Mouse (Mus musculus) right cerebral cortex, postnatal 4 days (tissue): ENCODE data around the gene Nup88.
A peak's percentile ranks its signal among the peaks of the same experiment; 100 is the strongest.
"Not testable (repeated sequence)": the region's sequence is repeated elsewhere in the genome, so short reads cannot be mapped to it uniquely, and the experiment has no call there.

Experiments
- DNase-seq: peaks from one replicate; pipeline ENCODE4 v3.0.0-alpha.2; 2022

Gene Nup88

GRCm38 (mm10) chr11:70969271-70969794, 440 bp downstream of the Nup88 start:
- DNase-seq: no peak

- DNase-seq: no peak
Observed at GRCm38 (mm10) chr11:70964222-70964907, 5.4 kb downstream of the Nup88 start.

GRCm38 (mm10) chr11:70960786-70961554, 8.8 kb downstream of the Nup88 start:
- no peak for DNase-seq

GRCm38 (mm10) chr11:70954711-70955110, 15.1 kb downstream of the Nup88 start:
- DNase-seq: no peak

DNA sequence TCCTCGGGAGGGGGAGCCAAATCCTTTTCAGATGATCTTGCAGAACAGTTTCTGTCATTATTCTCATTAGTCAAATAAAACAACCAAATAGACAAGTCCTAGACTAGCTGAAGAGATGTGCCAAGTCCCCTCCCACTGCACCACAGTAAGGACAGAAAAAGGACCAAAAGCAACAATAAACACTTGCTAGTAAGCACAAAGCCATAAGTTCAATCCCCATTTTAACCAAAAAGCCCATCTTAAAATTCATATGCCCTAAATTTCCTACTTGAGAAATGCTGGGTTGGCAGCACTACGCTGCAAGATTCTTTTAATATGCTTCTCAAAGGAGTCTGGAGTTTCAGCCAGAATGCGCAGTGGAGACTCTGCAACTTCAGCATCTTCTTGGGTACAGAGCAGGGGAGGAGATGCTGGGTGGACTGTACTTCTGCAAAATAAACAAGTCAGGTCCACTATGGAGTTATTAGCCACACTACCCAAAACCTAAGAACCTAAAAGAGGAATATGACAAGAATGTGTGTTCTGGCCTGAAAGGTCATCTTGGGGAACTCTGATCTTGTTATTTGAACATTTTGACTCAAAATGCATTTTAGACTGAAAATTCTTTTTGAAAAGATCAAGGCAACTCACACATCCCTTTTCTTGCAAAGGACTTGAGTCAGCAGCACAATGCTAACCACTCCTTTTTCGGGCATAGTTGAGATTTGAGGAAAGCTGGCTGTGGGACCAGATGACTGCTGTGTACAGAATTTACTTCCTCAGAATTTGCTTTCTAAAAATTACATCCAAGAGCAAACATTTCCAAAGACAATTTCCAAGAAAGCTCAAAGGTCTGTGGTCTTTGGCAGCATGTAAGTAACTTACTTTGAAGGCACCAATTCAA, 24.6 kb downstream of the Nup88 start:
- DNase-seq: no peak

DNA sequence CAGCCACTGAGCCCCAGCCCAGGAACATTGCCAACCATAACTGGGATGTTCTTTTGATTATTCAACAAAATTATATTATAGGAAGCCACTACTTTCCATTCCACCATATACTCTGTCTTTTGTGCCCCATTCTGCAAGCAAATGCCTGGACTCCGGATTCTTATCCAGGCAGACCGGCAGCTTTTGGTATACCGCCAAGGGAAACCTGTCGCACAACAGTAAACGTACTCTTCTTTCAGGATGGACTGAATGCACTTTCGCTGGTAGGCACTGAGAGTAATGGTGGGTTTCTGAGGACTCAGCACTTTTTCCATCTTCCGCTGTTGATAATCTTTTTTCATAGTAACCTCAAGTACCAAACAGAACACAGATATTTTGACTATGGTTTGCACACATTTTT, 26.1 kb downstream of the Nup88 start:
- DNase-seq: peak; percentile 8

DNA sequence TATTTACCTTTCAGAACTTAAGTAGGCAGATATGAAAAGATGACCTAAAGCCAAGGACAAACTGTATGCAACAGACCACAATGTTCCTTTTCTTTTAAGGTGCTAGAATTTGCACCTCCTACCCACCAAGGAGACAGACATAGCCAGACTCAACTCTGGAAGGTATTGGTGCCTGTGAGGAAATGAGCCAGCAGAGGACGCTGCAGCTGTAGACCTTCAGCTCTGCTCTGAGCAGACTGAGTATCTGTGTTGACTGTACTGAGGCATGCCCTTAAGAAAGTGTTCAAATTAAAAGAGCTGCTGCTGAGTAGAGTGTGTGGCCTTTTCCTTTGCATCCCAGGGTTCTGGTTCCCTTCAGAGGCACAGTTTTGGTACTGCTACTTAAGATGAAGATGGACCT, 27.2 kb downstream of the Nup88 start:
- DNase-seq: no peak

GRCm38 (mm10) chr11:70935316-70935715, 34.5 kb downstream of the Nup88 start:
- DNase-seq: no peak

- DNase-seq: no peak
Observed at GRCm38 (mm10) chr11:70931461-70931860, 38.3 kb downstream of the Nup88 start.

GRCm38 (mm10) chr11:70919524-70919923, 50.2 kb downstream of the Nup88 start:
- no peak for DNase-seq

- DNase-seq: no peak
Observed at GRCm38 (mm10) chr11:70917896-70918295, 51.9 kb downstream of the Nup88 start.

- no peak for DNase-seq
Observed at GRCm38 (mm10) chr11:70911920-70912319, 57.9 kb downstream of the Nup88 start.

DNA sequence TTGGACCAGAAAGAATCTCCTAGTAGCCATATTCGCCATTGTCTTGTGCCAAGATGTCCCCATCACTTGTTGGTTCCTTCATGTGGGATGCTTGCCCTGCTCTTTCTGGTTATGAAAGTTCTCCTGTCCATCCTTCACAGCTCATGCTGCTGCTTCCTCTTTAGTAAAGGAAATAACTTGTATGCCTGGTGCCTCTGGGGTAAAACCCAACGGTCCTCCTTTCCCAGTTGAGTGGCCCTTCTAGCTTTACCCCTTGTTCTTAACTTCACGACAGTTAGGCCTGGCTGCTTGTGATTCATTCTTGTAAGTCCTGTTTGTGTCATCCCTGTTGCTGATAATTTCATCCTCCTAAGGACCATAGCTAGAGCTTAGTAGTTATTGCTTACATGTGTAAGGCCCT, 58.5 kb downstream of the Nup88 start:
- DNase-seq: no peak

DNA sequence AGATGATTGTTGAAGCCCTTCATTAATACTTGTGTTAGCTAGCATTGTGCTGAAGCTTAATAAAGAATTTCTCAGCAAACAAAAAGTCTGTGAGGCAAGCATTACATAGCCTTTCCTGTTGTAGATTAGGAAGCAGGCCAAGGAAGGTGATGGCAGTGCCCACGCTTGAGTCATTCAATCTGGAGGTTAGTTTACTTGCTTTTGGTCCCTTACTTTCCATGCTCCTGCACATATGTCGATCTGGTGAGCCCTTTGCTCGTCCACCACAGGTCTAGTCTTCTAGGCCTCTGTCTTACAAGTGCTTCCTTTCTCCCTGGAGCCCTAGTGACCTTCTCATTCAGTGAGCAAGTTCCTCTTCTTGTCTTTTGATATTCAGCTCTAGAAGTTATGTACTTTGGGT, 63.1 kb downstream of the Nup88 start:
- no peak for DNase-seq

DNA sequence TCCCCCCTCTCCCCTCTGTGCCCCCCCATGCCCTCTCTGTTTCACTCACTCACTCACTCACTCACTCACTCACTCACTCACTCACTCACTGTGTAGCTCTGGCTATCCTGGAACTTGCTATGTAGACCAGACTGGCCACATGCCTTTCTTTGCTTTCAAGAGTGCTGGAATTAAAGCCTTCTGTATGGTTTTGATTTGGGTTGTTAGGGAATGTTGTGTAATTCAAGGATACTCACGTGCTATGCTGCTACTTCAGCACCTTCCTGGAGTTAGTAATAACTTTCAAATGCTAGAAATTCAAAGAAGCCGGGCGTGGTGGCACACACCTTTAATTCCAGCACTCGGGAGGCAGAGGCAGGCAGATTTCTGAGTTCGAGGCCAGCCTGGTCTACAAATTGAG, 71.6 kb downstream of the Nup88 start:
- not testable (repeated sequence) for DNase-seq

DNA sequence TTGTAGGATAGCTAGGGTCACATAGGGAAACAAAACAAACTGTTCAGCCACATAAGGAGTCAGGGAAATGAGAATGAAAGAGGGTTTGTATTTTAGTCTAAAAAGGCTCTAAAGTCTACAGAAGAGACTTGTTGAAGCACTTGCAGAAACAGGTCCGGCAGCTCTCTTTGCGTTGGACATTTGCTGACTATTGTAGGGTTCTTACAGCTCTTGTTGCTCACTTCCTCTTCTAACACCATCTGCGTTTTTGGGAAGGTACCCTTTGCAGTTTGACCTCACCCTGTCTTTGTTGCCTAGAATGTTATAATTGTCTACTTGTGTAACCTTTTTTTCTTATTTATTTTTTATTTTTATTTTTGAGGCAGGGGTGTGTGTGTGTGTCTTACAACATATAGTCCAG, 72.1 kb downstream of the Nup88 start:
- no peak for DNase-seq
